Mouse (Mus musculus) inflammation-experienced regulatory T-cells, adult 6 months (primary cell): ENCODE measurements around the gene Znrf3. TPM values are rescaled to one million over a fixed set of nuclear protein-coding genes. Genes with fewer than 3 reads are reported as not detected.

Experiments
- ATAC-seq: one replicate; pipeline ENCODE4 v1.8.0; 2017
- polyA plus RNA-seq, 3 experiments: library from polyadenylated mRNA; unstranded; fragments of 100-300 nt; shearing (Covaris generic); gene quantifications; one replicate each; pipeline ENCODE4 v1.2.1; 2017

The Znrf3 gene
- polyA plus RNA-seq, 3 experiments from 2014 or later, result 3.3 to 19.8 (median 17.3) TPM

DNA sequence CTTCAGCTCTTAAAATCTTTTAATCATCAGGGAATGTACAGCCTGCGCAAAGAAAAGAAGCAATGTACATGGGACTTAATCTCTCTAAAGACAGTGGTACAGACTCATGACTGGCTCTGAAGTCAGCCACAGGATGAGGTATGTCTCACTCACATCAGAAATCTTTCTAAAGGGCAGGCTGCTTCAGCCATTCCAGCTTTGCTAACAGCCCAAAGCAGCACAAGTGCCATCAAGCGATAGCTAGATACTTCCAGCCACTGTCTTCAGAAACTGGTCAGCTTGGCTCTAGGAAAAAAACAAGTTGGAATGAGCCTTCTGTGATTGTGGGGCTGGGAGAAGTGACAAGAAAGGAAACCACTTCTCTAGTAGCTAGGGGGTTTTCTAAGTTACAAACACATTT is 7.0 kb downstream of the Znrf3 start:
- ATAC-seq, result no peak

DNA sequence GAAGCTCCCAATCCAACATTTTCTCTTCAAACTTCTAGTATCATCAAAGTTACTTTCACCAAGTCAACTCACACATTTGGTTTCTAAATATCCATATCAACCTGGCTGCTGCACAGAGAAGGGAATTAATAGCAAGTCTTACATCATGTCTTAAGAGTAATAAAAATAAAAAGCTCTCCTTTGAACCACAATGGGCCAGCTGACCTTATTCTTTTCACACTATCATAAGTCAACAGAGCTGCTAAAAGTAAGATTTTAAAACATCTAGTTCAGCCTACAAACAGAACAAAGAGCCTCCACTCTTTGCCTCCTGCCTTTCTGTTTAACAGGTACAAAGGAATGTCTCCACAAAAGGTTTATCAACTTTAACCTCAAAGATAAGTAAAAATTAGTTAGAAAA is 7.7 kb downstream of the Znrf3 start:
- no peak for ATAC-seq

DNA sequence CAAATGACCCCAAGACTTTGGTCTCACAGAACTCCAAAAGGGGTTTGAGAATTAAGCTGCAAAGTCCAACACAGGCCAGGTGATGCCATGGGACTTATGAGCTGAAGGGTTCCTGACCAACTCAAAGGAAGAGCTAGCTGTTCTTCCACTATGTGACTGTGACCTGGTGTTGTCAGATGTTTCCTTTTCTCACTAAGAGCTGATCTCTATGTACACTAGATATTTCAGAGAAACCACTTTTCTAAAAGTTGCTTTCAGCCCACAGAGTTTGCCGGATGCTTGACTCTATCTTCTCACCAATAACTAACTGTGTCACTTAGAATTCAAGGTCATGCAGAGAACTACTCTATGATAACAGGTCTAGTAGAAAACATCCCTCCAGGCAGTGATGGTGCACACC is 9.2 kb downstream of the Znrf3 start:
- peak; percentile 49 for ATAC-seq

DNA sequence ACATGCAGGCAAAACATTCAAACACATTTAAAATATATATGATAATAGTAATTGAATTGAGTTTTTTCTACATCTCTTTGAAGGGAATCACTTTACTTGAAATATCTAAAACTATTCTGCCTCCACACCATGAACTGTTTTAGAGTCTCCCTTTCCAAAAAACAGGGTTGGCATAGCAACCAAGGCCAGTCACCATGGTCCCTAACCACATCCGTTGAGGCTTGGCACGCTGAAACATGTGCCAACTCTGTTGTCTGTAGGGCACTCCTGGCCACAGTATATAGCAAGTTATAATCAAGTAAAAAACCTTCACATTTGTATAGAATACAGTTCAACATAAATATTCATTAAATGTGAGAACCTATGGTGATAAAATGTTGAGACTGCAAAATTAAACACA is 12.3 kb downstream of the Znrf3 start:
- ATAC-seq, result peak; percentile 84

DNA sequence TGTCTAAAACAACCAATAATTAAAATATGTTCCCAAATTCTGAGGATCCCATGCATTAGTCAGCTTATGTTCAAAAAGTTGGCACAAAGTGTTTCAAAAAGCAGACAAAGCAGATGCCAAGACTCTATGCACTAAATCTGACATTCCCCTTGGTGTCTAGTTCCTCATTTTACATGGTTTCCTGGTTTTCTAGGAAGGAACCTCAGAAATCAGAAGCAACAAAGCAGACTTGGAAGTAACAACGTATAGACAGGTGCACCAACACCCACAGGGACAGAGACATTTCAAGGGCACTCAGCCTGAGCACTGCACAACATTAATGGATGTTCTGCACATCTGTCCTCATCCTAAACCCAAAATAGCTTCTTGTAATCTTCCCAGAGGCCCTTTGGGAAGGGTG is 13.8 kb downstream of the Znrf3 start:
- ATAC-seq, result no peak

DNA sequence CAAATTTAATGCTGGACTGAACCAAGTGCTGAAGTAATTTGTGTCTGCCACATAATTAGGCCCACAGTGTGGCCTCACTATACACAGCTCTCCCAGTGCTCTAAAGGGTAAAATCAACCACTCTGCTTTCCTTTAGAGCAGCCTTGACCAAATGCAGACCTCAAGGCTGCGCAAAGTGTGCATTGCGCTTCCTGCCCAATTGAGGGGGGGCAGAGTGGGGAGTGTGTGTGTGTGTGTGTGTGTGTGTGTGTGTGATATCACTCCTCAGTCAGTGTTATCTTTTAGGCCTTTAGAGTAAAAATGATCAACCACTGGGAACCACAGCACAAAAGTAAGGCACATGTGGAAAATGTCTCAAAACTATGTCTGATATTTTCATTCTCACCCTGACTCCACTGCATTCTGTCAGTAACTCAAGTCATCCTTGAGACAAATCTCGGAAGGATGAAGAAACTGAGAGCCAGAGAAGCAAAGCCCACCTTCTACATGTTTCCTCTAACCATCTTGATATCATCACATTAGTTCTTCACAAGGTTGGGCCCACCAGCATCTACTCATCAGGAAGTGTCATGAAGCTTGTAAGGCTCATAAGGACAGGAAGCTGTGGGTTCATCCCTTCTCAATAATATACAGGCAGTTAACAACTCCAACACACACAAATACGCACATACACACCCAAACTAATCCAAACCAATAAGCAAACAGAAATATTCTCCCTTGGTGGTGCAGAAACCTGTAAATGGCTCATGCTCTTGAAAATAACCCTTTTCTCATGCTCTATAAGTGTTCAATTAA is 15.1 kb downstream of the Znrf3 start:
- ATAC-seq, result peak; percentile 71

DNA sequence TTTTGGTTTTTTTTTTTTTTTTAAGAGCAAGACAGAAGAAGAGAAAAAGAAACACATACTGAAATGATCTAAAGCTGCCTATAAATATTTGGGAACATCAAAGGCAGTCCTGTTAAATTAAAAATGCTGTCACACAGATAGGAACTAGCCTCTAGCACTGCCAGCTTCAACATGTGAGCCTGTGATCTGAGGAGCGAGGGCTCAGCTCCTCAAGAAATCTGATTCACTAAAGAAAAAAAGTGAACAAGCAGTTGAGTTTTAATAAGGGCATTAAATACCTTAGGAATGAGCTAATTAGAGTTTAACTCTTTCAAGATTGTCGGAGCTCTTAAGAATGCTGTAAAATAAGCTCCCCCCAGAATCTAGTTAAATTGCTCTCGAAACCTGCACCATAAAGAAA is 17.4 kb downstream of the Znrf3 start:
- ATAC-seq, result no peak

DNA sequence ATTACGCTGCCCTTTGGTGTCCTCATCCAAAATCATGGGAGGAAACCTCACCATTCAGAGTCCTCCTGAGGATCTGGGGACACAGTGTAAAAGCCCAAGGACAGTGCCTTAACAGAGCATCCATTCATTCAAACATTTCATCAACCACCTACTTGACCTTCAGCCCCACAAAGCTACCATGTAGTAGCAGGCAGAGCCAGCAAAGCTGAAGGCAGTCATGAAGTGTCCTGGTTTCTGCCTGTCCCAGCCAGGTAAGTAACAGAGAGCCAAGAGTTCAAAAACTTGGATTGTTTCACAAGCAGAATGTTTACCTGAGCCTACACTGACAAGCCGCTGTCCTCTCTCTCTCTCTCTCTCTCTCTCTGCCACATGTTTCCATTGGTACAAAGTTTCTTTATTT is 18.3 kb downstream of the Znrf3 start:
- ATAC-seq, result no peak

DNA sequence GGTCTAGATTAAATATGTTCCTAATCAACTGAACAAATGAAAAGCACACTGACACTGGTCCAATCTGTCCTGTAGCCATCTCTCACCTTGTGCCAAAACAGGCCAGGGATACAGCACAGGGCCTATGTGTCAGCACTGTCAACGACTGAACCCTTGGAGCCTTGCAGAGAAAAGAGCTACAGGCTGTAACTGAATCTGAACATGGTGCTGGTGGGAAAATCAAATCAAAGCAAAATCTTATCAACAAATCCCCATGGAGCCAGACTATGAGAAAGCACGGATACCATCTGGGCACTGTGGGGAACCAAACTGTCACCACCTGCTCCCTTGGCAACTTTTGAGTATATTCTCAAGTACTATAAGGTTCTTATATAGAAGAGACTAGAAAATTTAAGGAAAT is 19.5 kb downstream of the Znrf3 start:
- no peak for ATAC-seq

DNA sequence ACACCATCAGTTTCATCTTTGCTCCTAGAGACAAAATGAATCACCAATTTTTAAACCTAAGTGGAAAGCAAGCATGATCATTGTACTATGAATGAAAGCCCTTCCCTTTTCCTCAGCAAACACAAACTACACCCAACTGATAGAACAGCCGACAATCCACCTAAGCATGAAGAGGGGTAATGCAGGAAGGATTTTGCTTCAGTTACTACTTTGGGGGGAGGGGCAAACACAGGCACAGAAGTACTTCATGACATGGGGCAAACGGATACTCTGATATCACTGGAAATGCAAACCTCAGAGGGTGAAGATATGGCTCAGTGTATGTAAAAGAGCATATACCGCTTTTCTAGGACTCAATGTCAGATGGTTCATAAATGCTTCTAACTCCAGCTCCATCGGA is 20.5 kb downstream of the Znrf3 start:
- no peak for ATAC-seq

DNA sequence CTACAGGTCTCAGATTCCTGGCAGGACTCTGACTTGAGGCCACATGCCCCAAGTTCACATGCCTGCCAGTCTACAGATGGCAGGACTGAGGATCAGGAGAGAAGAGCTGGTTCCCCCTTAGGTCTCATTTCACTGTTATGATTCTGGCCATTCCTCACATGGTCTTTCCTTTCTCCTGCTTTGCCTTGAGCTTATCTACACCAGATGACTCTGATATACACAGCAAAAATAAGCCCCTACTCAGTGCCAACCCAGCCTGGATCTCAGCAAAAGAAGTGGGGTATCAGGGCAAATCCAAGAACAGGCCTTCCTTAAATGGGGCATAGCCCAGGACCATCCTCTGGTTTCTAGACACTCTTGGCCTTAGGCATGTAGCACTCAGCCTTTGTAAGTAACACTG is 21.6 kb downstream of the Znrf3 start:
- ATAC-seq, result no peak

DNA sequence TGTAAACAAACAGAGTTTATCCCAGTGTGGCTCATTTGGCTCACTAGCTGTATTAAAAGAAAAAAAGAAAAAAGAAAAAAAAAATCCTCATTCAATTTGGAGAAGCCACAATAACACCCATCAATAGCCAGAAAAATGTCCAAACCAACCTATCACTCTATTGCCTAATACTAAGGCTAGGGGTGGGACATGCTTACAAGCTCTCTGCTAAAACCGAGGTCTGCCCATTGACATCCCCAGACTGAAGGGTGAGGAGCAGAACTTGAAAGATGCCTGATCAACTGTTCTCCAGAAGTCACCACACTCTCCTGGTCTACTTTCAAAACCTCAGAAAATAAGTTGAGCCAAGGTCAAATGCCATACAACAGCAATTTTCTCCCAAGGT is 22.4 kb downstream of the Znrf3 start:
- no peak for ATAC-seq

DNA sequence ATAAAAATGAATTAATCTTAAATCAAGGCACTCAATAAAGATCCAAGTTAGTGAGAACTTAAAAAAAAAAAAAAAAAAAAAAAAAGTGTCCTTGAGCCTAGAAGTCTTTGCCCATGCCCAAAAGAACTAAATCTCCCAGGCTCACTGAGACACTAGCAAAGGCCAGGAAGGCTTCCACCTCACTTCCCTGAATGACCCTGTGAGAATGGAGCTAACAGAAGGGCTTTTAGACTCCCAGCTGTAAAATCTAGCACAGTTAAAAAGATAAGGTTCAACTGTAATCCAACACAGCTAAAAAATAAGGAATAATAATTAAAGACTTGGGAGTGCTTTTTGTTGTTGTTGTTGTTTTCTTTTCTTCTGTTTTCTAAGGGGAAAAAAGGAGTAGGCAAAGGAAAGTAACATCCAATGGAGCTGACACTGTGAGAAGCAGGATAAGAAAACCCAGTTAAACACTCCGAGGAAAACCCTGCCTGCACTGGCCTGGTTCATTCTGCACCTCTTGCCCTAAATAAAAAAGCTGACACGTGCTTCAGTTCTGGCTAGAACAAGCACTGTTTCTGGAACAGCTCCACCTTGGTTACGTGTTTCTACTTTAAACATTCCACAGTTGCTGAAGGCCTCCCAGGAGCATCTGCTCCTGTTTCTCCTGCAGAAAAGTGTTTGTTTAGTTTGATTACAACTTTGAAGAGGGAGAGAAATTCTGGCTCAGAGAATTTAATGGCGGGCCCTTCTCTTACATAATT is 23.0 kb downstream of the Znrf3 start:
- ATAC-seq, result no peak

DNA sequence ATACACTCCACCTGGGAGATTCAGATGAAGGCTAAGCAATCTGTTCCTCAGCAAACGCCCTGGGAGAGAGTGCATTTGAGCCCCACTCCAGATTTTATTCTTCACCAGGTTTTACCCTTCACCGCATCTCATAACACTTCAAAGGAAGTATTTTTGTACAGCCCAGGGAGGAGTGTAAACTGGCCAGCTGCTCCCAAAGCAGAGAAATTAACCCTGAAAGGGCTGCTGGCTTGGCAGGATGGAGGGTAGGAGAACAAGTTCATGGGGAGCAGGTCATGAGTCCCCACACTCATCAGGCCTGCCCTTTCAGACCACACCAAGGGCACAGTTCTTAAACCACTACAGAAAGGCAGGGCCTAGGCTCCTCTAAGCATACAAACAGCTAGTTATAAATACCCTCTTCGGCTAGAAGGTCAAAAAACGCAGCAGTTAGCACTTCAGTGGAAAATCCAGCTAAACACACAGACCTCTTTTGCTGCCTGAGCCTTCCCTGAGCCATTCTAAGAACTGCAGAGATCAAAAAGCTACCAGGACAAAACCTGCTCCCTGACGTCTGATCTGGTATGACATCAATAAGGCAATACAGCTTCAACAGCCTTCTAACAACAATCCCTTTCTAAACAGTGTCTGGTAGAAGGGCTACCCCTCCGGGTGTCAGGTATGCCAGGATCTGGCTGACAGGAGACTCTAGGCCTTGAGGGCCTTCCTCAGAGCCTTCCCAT is 28.9 kb downstream of the Znrf3 start:
- peak; percentile 8 for ATAC-seq

DNA sequence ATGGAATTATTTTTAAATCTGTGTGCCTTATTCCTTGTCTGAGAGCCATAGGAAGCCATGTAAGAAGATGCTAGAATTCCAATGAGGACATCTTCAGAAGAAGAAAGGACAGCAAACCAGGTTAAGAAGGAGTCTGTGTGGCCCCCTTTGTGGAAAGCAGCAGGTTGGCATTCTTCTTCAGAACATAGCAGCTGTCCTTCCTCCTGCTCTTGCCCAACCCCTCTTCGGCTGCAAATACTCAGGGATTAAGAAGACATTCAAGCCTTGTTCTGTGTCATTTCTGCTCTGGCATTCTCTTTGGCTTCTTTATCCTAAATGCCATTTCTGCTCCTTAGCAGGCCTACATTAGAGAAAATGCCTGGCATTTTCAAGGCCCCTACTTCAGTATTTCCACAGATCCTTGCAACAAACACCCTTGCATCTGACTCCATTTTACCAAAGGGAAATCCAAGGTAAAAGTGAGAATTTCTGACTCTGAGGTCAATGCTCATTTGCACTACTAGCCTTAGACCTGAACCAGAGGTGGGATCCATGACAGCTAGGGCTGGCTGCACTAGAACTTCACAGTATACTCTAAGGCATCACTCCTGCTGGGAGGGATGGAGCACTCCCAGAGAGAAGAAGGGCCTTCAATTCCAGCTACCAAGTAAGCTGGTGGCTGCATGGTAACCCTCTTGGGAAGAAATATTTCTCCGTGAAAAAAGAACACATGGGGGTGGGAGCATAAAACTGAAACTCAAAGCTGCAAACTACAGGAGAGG is 29.6 kb downstream of the Znrf3 start:
- ATAC-seq, result no peak

DNA sequence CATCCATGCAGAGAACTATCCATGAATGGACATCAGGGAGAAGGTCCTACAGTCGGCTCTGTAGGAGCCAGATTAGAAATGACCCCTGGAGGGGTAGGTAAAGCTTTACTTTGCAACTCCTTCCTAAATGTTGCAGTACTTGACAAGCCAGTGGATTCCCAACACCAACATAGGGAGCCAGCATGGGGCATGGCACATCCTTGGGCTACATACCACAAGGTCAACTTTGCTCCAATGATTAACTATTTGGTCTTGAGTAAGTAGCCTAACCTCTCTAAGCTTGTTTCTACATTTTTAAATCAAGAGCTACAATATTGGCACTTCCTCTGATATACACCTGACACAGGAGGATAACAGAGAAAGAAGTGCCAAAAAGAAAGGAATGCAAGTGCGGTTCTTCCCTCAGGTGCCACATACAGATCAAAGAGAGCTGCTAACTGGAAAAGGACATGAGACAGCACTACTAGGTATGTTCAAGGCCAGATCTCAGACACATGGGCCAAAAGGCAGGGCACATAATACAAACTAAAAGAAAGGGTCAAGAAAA is 31.9 kb downstream of the Znrf3 start:
- ATAC-seq, result no peak

DNA sequence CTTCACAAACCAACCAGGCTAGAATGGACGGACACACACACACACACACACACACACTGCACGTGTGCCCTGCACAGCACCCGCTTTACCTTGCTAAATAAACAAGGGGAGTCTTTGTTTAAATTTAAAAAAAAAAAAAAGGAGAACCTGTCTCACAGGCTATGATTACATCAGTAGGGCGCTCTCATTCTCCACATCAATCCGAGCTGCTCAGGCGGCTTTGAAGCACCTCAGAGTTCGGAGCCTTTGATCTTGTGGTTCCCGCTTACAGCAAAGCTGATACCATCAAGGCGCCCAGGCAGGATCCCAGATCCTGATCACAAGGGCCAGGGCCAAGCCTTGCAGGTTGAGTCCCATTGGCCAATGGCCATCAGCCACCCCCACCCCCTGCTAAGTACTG is 33.1 kb downstream of the Znrf3 start:
- peak; percentile 91 for ATAC-seq

DNA sequence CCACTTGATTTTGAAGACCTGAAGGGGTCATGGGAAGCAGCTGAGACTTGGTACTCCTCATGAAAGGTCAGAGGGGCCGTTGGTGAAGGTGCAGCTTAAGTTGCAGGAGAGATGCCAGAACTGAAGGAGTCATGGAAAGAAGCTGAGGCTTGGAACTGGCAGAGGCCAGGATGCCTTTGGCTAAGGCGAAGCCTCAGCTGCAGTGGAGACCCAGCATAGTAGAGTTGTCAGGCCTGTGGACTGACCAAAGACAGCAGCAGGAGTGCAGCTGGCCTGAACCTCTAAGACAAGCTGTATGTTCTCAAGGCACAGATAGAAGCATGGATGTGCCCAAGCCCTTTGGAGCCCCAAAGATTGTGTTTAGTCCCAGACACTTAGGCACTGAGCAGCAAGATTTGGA is 40.5 kb downstream of the Znrf3 start:
- ATAC-seq, result no peak

DNA sequence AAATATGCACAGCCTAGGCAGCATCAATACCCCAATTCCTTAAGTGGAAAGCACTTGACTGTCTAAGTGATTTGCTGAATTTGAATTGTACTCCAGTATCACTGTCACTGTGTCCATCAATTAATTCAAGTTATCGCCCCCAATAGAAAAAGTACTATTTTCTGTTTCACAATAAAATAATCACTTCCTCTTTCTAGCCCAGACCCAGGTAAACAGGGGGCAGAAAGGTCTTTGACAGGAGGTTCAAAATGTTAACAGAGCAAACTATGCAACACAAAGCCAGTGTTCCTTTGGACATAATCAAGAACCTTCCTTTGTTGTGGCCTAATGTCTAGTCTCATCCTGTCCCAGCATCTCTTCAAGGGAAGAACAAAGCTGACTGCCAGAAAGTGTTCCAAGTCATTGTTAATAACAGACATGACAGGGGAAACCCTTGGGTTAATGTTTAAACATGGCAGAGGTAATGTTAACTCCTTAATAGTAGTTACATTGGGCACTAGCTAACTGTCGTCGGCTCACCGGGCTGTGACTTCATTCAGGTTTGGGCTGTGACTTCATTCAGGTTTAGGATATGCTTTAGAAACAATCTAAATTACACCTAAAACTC is 42.4 kb downstream of the Znrf3 start:
- ATAC-seq, result no peak

DNA sequence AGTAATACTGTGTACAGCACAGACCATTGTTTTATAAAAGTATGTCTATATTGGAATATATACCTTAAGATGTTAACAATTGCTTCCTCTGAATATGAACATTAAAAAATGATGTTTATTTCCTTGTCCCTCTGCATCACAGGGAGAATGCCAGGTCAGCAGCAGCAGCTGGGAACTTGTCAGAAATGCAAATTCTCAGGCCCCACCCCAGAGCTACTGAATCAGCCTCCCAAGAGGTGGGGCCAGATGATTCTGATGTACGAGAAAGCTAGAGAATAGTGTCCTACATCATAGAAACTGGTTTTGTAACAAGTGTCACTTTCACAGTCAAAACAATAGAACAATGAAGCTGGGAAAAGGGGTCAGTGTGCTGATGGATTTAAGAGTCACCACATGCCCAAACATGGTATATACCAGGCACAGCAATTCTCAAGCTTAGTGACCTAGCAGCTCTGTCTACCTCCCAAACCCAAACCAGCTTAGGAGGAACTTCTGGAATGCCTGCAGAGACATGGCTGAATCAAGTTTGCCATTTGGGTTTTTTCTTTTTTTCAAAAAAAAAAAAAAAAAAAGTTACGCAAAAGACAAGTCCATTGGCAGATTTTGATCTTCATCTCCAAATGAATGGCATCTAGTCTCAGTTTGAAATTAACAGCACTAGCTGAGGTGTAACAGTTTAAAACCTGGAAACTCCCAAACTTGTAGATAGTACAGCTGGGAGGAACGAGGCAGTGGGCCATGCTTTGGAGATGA is 46.2 kb downstream of the Znrf3 start:
- no peak for ATAC-seq
